Mouse (Mus musculus) megakaryocyte, embryonic 14.5 days (primary cell): ENCODE measurements around the gene Gm49380.

Source experiments
- FLI1 ChIP-seq: IDR thresholded peaks from 2 replicates; pipeline ENCODE4 v1.6.1; 2012; ENCODE audit warnings: low read length, inconsistent platforms, mixed read lengths
- GATA1 ChIP-seq: IDR thresholded peaks from 3 replicates; pipeline ENCODE4 v1.6.1; 2012; ENCODE audit warnings: mixed read lengths, low read length, inconsistent platforms, borderline replicate concordance

DNA sequence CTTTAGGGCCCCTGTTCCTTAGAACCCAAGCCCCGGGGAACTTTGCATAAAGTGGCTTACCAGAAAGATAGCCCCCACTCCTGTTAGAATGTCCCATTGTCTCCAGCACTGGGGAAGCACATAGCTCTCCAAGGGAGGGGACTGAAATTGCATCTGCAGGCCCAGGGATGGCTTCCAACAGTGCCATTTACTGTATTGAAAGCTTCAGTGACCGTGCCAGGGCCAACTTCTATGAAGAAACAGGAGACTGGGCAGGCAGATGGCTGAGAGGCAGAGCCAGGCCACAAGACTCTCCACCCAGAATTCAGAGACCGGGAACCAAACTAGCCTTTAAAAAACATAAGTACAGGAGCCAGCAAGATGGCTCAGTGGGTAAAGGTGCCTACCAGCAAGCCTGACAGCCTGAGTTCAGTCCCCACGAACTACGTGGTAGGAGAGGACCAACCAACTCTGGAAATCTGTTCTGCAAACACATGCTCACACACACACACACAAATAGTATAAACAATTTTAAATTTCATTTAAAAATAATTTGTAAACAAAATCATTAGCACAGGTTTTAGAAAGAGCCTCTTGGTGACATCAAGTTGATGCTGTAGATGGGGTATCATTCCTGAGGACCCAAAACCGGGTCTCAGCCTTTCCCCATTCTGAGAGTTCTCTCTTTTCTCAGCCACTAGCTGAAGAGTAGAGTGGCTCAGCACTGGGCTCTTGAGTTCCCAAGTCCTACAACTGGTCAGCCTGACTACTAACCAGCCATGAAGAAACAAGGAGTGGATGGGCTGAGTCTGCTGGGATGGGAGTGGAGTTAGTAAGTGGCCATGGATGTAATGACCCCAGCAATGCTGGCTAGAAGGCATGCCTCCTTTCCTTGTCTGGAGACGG, 71.5 kb downstream of the Gm49380 start:
- TF ChIP-seq GATA1: no peak
- no peak for TF ChIP-seq FLI1
